Mouse (Mus musculus): Measurements from ENCODE around the gene Stap2. TPM values are rescaled to one million over a fixed set of nuclear protein-coding genes. Genes with fewer than 3 reads are reported as not detected.
A peak's percentile ranks its signal among the peaks of the same experiment; 100 is the strongest.

The Stap2 gene
- polyA plus RNA-seq, 1 experiment from 2014 or later = 5.2 TPM

DNA sequence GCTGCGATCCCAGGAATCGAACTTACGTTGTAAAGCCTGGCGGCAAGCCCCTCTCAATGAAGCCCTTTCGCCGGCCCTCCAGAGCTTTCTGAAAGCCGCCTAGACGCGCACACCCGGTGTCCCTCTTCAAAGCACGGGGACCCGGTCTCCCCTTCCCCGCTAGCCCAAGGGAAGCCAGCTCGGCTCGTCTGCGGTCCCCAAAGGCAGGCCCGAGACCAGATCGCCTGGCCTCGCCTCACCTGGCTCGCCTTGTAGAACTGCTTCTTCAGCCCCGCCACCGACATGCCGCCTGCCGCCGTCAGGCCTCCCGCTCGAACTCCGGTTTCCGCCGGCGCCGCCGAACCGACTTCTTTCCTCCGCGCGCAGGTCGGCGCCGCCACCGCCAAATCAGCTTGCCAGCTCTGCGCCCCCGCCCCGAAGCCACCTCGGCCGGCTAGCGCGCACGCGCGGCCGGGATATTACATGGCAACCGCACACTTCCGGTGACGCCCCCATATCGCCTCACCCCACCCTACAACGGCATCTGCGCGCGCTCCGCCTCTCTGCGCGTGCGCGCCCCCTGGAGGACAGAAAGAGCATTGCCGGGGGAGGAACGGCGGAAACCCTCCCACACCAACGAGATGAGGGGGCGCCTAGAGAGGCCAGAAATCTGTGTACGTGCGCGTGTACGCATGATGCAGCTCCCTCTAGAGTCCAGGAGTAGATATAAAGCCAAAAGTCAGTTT, 31.0 kb upstream of the Stap2 start, which contains the start of gene Sh3gl1:
Gene Sh3gl1 (minus strand): TSS at position 460 of the 725 bp plus-strand sequence.
- peak within 1 kb of the TSS; percentile 67 for H3K4me2 ChIP-seq (ENCODE audit: low read depth, low read length)
- WGBS = under 1% methylated on average over 74 of the region's 74 CpGs
- peak; percentile 89 for ATAC-seq (ENCODE audit: low read depth)
- H3K4me3 ChIP-seq (ENCODE audit: low read depth, low read length) = peak within 1 kb of the TSS; percentile 81
- no peaks in the 10 kb centered on the region for H3K27me3 ChIP-seq (ENCODE audit: control insufficient read depth, insufficient read depth, low read length)
- H3K9ac ChIP-seq (replicated peaks; ENCODE audit: low read depth, low read length) = peak within 1 kb of the TSS; percentile 78
- peaks cover 10% of the 10 kb centered on the region; the same call in 1 of the 2 replicates for H3K36me3 ChIP-seq (ENCODE audit: control insufficient read depth, insufficient read depth, low read length)
- peaks cover 15% of the 10 kb centered on the region for H3K4me1 ChIP-seq (ENCODE audit: control insufficient read depth, insufficient read depth, low read length)
- H3K9me3 ChIP-seq (ENCODE audit: control insufficient read depth, low read length) = no peaks in the 10 kb centered on the region
- peak within 1 kb of the TSS; percentile 83 for H3K27ac ChIP-seq (ENCODE audit: low read depth, low read length)

- Histone ChIP-seq H3K36me3 (ENCODE audit: control insufficient read depth, insufficient read depth, low read length) (peaks cover 10% of the 10 kb centered on the region; the same call in 1 of the 2 replicates), H3K9me3 (ENCODE audit: control insufficient read depth, low read length) (no peaks in the 10 kb centered on the region), H3K27me3 (ENCODE audit: control insufficient read depth, insufficient read depth, low read length) (no peaks in the 10 kb centered on the region), H3K4me1 (ENCODE audit: control insufficient read depth, insufficient read depth, low read length) (peaks cover 9% of the 10 kb centered on the region), H3K9ac (replicated peaks; ENCODE audit: low read depth, low read length) (peak overlapping the region; percentile 78; the same call in 1 of the 2 replicates), H3K4me3 (ENCODE audit: low read depth, low read length) (peak overlapping the region; percentile 81; the same call in 1 of the 2 replicates), H3K27ac (ENCODE audit: low read depth, low read length) (no peak overlapping the region), H3K4me2 (ENCODE audit: low read depth, low read length) (peak overlapping the region; percentile 67)
- no peak for ATAC-seq (ENCODE audit: low read depth)
- WGBS = 86% methylated on average over 4 of the region's 4 CpGs
Measured at GRCm38 (mm10) chr17:56035216-56035615, 29.8 kb upstream of the Stap2 start.

- peaks cover 9% of the 10 kb centered on the region for H3K4me1 ChIP-seq (ENCODE audit: control insufficient read depth, insufficient read depth, low read length)
- WGBS = 88% methylated on average over 6 of the region's 6 CpGs
- 0 out of 2 replicates have a peak overlapping the region, but pooled peaks have one; percentile 67 for H3K4me2 ChIP-seq (ENCODE audit: low read depth, low read length)
- H3K36me3 ChIP-seq (ENCODE audit: control insufficient read depth, insufficient read depth, low read length) = peaks cover 10% of the 10 kb centered on the region; the same call in 1 of the 2 replicates
- H3K9me3 ChIP-seq (ENCODE audit: control insufficient read depth, low read length) = no peaks in the 10 kb centered on the region
- no peak for ATAC-seq (ENCODE audit: low read depth)
- H3K27me3 ChIP-seq (ENCODE audit: control insufficient read depth, insufficient read depth, low read length) = no peaks in the 10 kb centered on the region
- no peak overlapping the region for H3K4me3 ChIP-seq (ENCODE audit: low read depth, low read length)
- H3K9ac ChIP-seq (replicated peaks; ENCODE audit: low read depth, low read length) = no peak overlapping the region
- H3K27ac ChIP-seq (ENCODE audit: low read depth, low read length) = no peak overlapping the region
Measured at GRCm38 (mm10) chr17:56034726-56035100, 29.3 kb upstream of the Stap2 start.

GRCm38 (mm10) chr17:56034040-56034725, 28.8 kb upstream of the Stap2 start:
- no peak for ATAC-seq (ENCODE audit: low read depth)
- H3K9ac ChIP-seq (replicated peaks; ENCODE audit: low read depth, low read length) = no peak overlapping the region
- no peak overlapping the region for H3K27ac ChIP-seq (ENCODE audit: low read depth, low read length)
- no peaks in the 10 kb centered on the region for H3K27me3 ChIP-seq (ENCODE audit: control insufficient read depth, insufficient read depth, low read length)
- 93% methylated on average over 7 of the region's 7 CpGs for WGBS
- H3K4me3 ChIP-seq (ENCODE audit: low read depth, low read length) = no peak overlapping the region
- peaks cover 10% of the 10 kb centered on the region; the same call in 1 of the 2 replicates for H3K36me3 ChIP-seq (ENCODE audit: control insufficient read depth, insufficient read depth, low read length)
- peaks cover 9% of the 10 kb centered on the region for H3K4me1 ChIP-seq (ENCODE audit: control insufficient read depth, insufficient read depth, low read length)
- H3K4me2 ChIP-seq (ENCODE audit: low read depth, low read length) = no peak overlapping the region
- no peaks in the 10 kb centered on the region for H3K9me3 ChIP-seq (ENCODE audit: control insufficient read depth, low read length)

DNA sequence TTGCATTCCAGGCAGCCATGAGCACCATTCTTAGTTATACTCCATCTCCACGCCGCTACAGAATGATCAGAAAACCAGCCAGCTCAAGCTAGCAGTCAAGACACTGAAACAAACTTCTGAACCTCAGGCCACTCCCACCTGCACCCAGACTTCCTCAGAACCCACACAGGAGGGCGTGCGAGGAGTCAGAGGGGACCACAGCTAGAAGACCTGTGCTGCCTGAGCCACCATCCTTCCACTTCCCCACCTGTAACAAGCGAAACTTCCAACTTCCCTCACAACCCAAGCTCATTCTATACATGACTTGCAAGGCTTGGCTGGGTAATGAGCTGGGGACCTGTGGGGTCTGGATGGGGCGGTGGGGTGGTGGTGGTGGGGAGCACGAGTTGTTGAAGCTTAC, 27.4 kb upstream of the Stap2 start:
- ATAC-seq (ENCODE audit: low read depth) = no peak
- no peak overlapping the region for H3K9ac ChIP-seq (replicated peaks; ENCODE audit: low read depth, low read length)
- no peak overlapping the region for H3K4me3 ChIP-seq (ENCODE audit: low read depth, low read length)
- no peak overlapping the region for H3K27ac ChIP-seq (ENCODE audit: low read depth, low read length)
- H3K9me3 ChIP-seq (ENCODE audit: control insufficient read depth, low read length) = no peaks in the 10 kb centered on the region
- H3K27me3 ChIP-seq (ENCODE audit: control insufficient read depth, insufficient read depth, low read length) = no peaks in the 10 kb centered on the region
- no peak overlapping the region for H3K4me2 ChIP-seq (ENCODE audit: low read depth, low read length)
- WGBS = 86% methylated on average over 7 of the region's 7 CpGs
- peaks cover 10% of the 10 kb centered on the region; the same call in 1 of the 2 replicates for H3K36me3 ChIP-seq (ENCODE audit: control insufficient read depth, insufficient read depth, low read length)
- H3K4me1 ChIP-seq (ENCODE audit: control insufficient read depth, insufficient read depth, low read length) = peaks cover 9% of the 10 kb centered on the region

DNA sequence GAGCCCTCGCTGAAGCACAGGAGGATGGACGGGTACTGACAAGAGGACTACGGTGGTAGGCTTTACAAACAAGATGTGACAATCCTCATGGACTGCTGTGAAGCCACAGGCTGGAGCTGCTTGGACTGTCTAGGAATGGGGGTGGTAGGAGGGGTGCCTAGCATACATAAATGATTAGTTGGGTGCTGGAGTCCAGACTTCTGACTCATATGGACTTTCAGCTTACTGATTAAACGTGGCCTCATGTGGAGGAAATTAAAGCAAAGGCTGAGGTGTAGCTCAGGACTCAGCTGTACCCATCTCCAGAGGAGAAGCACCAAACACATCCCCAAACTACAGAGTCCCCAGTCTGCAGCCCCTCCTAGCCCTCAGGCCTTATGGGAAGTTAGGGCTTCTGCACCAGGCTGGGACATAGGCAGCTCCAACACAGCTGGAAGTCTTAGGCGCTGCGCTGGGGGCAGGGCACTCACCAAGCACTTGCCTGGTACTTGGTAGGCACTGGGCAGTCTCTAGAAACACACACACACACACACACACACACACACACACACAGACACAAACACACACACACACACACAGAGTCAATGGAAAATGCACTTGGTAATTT, 26.8 kb upstream of the Stap2 start:
- WGBS = 77% methylated on average over 6 of the region's 6 CpGs
- H3K4me3 ChIP-seq (ENCODE audit: low read depth, low read length) = no peak overlapping the region
- H3K27me3 ChIP-seq (ENCODE audit: control insufficient read depth, insufficient read depth, low read length) = no peaks in the 10 kb centered on the region
- no peaks in the 10 kb centered on the region for H3K9me3 ChIP-seq (ENCODE audit: control insufficient read depth, low read length)
- peaks cover 10% of the 10 kb centered on the region; the same call in 1 of the 2 replicates for H3K36me3 ChIP-seq (ENCODE audit: control insufficient read depth, insufficient read depth, low read length)
- peaks cover 9% of the 10 kb centered on the region for H3K4me1 ChIP-seq (ENCODE audit: control insufficient read depth, insufficient read depth, low read length)
- no peak overlapping the region for H3K4me2 ChIP-seq (ENCODE audit: low read depth, low read length)
- ATAC-seq (ENCODE audit: low read depth) = no peak
- H3K27ac ChIP-seq (ENCODE audit: low read depth, low read length) = no peak overlapping the region; the same call in 1 of the 2 replicates
- no peak overlapping the region for H3K9ac ChIP-seq (replicated peaks; ENCODE audit: low read depth, low read length)

DNA sequence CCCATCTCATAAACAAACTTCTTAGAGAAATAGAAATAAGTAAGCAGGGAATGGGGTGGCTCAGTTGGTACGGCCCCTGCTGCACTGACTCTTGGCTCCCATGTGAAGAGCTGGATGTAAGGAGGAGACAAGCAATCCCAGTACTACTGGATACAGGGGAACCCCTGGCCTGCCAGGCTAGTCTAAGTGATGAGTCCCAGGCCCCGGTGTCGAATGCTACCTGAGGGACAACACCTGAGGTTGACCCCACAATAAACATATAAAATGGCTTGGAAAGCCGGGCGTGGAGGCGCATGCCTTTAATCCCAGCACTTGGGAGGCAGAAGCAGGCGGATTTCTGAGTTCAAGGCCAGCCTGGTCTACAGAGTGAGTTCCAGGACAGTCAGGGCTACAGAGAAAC, 26.0 kb upstream of the Stap2 start:
- H3K27me3 ChIP-seq (ENCODE audit: control insufficient read depth, insufficient read depth, low read length) = no peaks in the 10 kb centered on the region
- H3K4me2 ChIP-seq (ENCODE audit: low read depth, low read length) = no peak overlapping the region
- no peaks in the 10 kb centered on the region for H3K9me3 ChIP-seq (ENCODE audit: control insufficient read depth, low read length)
- 94% methylated on average over 7 of the region's 7 CpGs for WGBS
- no peak overlapping the region for H3K27ac ChIP-seq (ENCODE audit: low read depth, low read length)
- peaks cover 10% of the 10 kb centered on the region; the same call in 1 of the 2 replicates for H3K36me3 ChIP-seq (ENCODE audit: control insufficient read depth, insufficient read depth, low read length)
- no peak overlapping the region for H3K4me3 ChIP-seq (ENCODE audit: low read depth, low read length)
- peaks cover 9% of the 10 kb centered on the region for H3K4me1 ChIP-seq (ENCODE audit: control insufficient read depth, insufficient read depth, low read length)
- H3K9ac ChIP-seq (replicated peaks; ENCODE audit: low read depth, low read length) = no peak overlapping the region
- no peak for ATAC-seq (ENCODE audit: low read depth)

- no peaks in the 10 kb centered on the region for H3K9me3 ChIP-seq (ENCODE audit: control insufficient read depth, low read length)
- H3K4me1 ChIP-seq (ENCODE audit: control insufficient read depth, insufficient read depth, low read length) = peaks cover 9% of the 10 kb centered on the region
- no peak overlapping the region for H3K27ac ChIP-seq (ENCODE audit: low read depth, low read length)
- WGBS = 66% methylated on average over 5 of the region's 5 CpGs
- no peak overlapping the region for H3K4me2 ChIP-seq (ENCODE audit: low read depth, low read length)
- H3K36me3 ChIP-seq (ENCODE audit: control insufficient read depth, insufficient read depth, low read length) = peaks cover 10% of the 10 kb centered on the region; the same call in 1 of the 2 replicates
- H3K9ac ChIP-seq (replicated peaks; ENCODE audit: low read depth, low read length) = no peak overlapping the region
- ATAC-seq (ENCODE audit: low read depth) = no peak
- H3K4me3 ChIP-seq (ENCODE audit: low read depth, low read length) = no peak overlapping the region
- H3K27me3 ChIP-seq (ENCODE audit: control insufficient read depth, insufficient read depth, low read length) = no peaks in the 10 kb centered on the region
Measured at GRCm38 (mm10) chr17:56030919-56031318, 25.5 kb upstream of the Stap2 start.
